Comparison of ENCODE assay signal across 21 mouse cellular contexts in genomic region chr1:165133858-165134257, GRCm38 (mm10). TPM values are rescaled to one million over a fixed set of nuclear protein-coding genes. Genes with fewer than 3 reads are reported as not detected.
"Had no signal": no experiment of that assay in that cellular context is flagged by ENCODE, and none has a peak within 500 bp of the region (broad histone marks: within the 10 kb centered on the region; RNA-seq: fewer than 3 reads in every experiment).

No protein-coding gene starts in this region.

- H3K9ac ChIP-seq: liver, embryonic 15.5 days; liver, postnatal 0 days; lung, embryonic 15.5 days; midbrain, embryonic 12.5 days; neural tube, embryonic 13.5 days; stomach, embryonic 15.5 days had no signal

- DNase-seq: liver, postnatal 0 days; lung, adult 2 months; lung, postnatal 14 days; lung, postnatal 36 days; midbrain, embryonic 14.5 days; right cerebral cortex, postnatal 14 days; thymus, adult 2 months; thymus, postnatal 14 days; thymus, postnatal 36 days had no signal

- H3K9me3 ChIP-seq: liver, embryonic 15.5 days; lung, embryonic 15.5 days; midbrain, embryonic 10.5 days; midbrain, embryonic 12.5 days; neural tube, embryonic 13.5 days; stomach, embryonic 15.5 days had no signal

- ATAC-seq: liver, postnatal 0 days; lung, postnatal 0 days; midbrain, embryonic 16.5 days had no signal

- H3K4me1 ChIP-seq: lung, embryonic 15.5 days; midbrain, embryonic 10.5 days; midbrain, embryonic 12.5 days; stomach, embryonic 15.5 days had no signal

- H3K4me2 ChIP-seq: liver, embryonic 15.5 days; lung, embryonic 15.5 days; midbrain, embryonic 12.5 days; neural tube, embryonic 13.5 days; stomach, embryonic 15.5 days had no signal

- H3K4me3 ChIP-seq: liver, embryonic 15.5 days; lung, embryonic 15.5 days; midbrain, embryonic 10.5 days; midbrain, embryonic 12.5 days; neural tube, embryonic 13.5 days; stomach, embryonic 15.5 days had no signal

- H3K27ac ChIP-seq: liver, embryonic 15.5 days; lung, embryonic 15.5 days; macrophage; midbrain, embryonic 10.5 days; midbrain, embryonic 12.5 days; neural tube, embryonic 13.5 days; stomach, embryonic 15.5 days; stomach, postnatal 0 days had no signal

- H3K36me3 ChIP-seq: liver, embryonic 15.5 days; lung, embryonic 15.5 days; midbrain, embryonic 10.5 days; midbrain, embryonic 12.5 days; neural tube, embryonic 13.5 days; stomach, embryonic 15.5 days had no signal

- H3K27me3 ChIP-seq: liver, embryonic 15.5 days; lung, embryonic 15.5 days; midbrain, embryonic 12.5 days; neural tube, embryonic 13.5 days; stomach, embryonic 15.5 days had no signal

RNA-seq across cellular contexts. Expression of gene Tbx19, which starts 26.7 kb away (rescaled TPM):
- total RNA-seq: megakaryocyte-erythroid progenitor cell, adult 5-6 weeks; neutrophil, adult 5-6 weeks had no signal
- polyA plus RNA-seq: liver, embryonic 15.5 days; lung, postnatal 0 days; macrophage; midbrain, embryonic 10.5 days; midbrain, embryonic 12.5 days; midbrain, embryonic 14.5 days; neural tube, embryonic 13.5 days; stomach, embryonic 15.5 days; stomach, postnatal 0 days had no signal
